Mouse (Mus musculus) MEL (cell line): ENCODE results near the gene Gm42791. TPM values are rescaled to one million over a fixed set of nuclear protein-coding genes. Genes with fewer than 3 reads are reported as not detected.

Source experiments
- DNase-seq: peaks from one replicate; pipeline ENCODE4 v3.0.0; 2011; ENCODE audit warnings: low read depth, low spot score
- H3K27ac ChIP-seq: 2 replicates; pipeline ENCODE4 v1.5.1; 2012; ENCODE audit warnings: low read depth, mild to moderate bottlenecking, control low read depth, low read length, moderate library complexity; ENCODE audit not compliant: control insufficient read depth
- H3K27me3 ChIP-seq, 2 experiments: fragments of 150-350 bp in 1 of 2; sonication (generic) in 1 of 2; 2 replicates each; pipeline ENCODE4 v1.6.1; 2012; ENCODE audit warnings: low read length in 2 of 2, mild to moderate bottlenecking in 2 of 2, improper control_type of control experiment in 1 of 2, moderate library complexity in 1 of 2; ENCODE audit not compliant: insufficient read depth in 2 of 2, control insufficient read depth in 1 of 2
- H3K36me3 ChIP-seq, 2 experiments: 2 replicates each; pipeline ENCODE4 v1.6.1; 2012 to 2014; ENCODE audit warnings: low read length in 2 of 2, improper control_type of control experiment in 1 of 2, inconsistent platforms in 1 of 2, mild to moderate bottlenecking in 1 of 2; ENCODE audit not compliant: insufficient read depth in 2 of 2, control insufficient read depth in 1 of 2
- H3K4me1 ChIP-seq, 2 experiments: fragments of 150-350 bp in 1 of 2; sonication (generic) in 1 of 2; 2 replicates each; pipeline ENCODE4 v1.6.1; 2012; ENCODE audit warnings: low read length in 2 of 2, improper control_type of control experiment in 1 of 2, mild to moderate bottlenecking in 1 of 2; ENCODE audit not compliant: insufficient read depth in 2 of 2, control insufficient read depth in 1 of 2
- H3K4me3 ChIP-seq, 2 experiments: fragments of 150-350 bp in 1 of 2; sonication (generic) in 1 of 2; 2 replicates each; pipeline ENCODE4 v1.5.1; 2012; ENCODE audit warnings: low read depth in 2 of 2, low read length in 2 of 2, mild to moderate bottlenecking in 2 of 2, moderate library complexity in 2 of 2, control low read depth in 1 of 2, improper control_type of control experiment in 1 of 2; ENCODE audit not compliant: control insufficient read depth in 1 of 2, insufficient read depth in 1 of 2
- H3K79me2 ChIP-seq: 2 replicates; pipeline ENCODE4 v1.6.1; 2012; ENCODE audit warnings: mild to moderate bottlenecking, low read length, moderate library complexity; ENCODE audit not compliant: control insufficient read depth, poor library complexity, insufficient read depth
- H3K9ac ChIP-seq: 2 replicates; pipeline ENCODE4 v1.6.1; 2012; ENCODE audit warnings: low read depth, mild to moderate bottlenecking, control low read depth, low read length, moderate library complexity; ENCODE audit not compliant: control insufficient read depth, poor library complexity, severe bottlenecking
- H3K9me3 ChIP-seq: fragments of 150-350 bp; sonication (generic); replicated peaks from 2 replicates; pipeline ENCODE4 v1.6.1; 2012; ENCODE audit warnings: mild to moderate bottlenecking, low read length, improper control_type of control experiment, moderate library complexity; ENCODE audit not compliant: insufficient read depth
- BHLHE40 ChIP-seq: IDR thresholded peaks from 2 replicates; pipeline ENCODE4 v1.6.1; 2012; ENCODE audit warnings: low read depth, mild to moderate bottlenecking, inconsistent platforms, low read length, improper control_type of control experiment, borderline replicate concordance
- ELF1 ChIP-seq: IDR thresholded peaks from 2 replicates; pipeline ENCODE4 v1.6.1; 2014; ENCODE audit warnings: low read depth, mild to moderate bottlenecking, inconsistent platforms, low read length, improper control_type of control experiment, moderate library complexity
- EP300 ChIP-seq, 2 experiments: IDR thresholded peaks; 2 replicates each; pipeline ENCODE4 v1.6.1; 2011; ENCODE audit warnings: improper control_type of control experiment in 2 of 2, low read length in 2 of 2, low read depth in 1 of 2, mild to moderate bottlenecking in 1 of 2
- ETS1 ChIP-seq: IDR thresholded peaks from 2 replicates; pipeline ENCODE4 v1.6.1; 2012; ENCODE audit warnings: low read depth, mild to moderate bottlenecking, inconsistent platforms, low read length, improper control_type of control experiment, moderate library complexity
- GABPA ChIP-seq: IDR thresholded peaks from 2 replicates; pipeline ENCODE4 v1.6.1; 2012; ENCODE audit warnings: low read depth, mild to moderate bottlenecking, inconsistent platforms, low read length, improper control_type of control experiment, moderate library complexity
- HCFC1 ChIP-seq: IDR thresholded peaks from 2 replicates; pipeline ENCODE4 v1.6.1; 2012; ENCODE audit warnings: low read depth, mild to moderate bottlenecking, inconsistent platforms, low read length, improper control_type of control experiment, moderate library complexity
- MAFK ChIP-seq: IDR thresholded peaks from 2 replicates; pipeline ENCODE4 v1.6.1; 2011; ENCODE audit warnings: low read depth, mild to moderate bottlenecking, low read length, improper control_type of control experiment, borderline replicate concordance
- MEF2A ChIP-seq: IDR thresholded peaks from 2 replicates; pipeline ENCODE4 v1.6.1; 2014; ENCODE audit warnings: low read depth, mild to moderate bottlenecking, inconsistent platforms, low read length, improper control_type of control experiment; ENCODE audit not compliant: poor library complexity, insufficient replicate concordance, severe bottlenecking; ENCODE audit errors: extremely low read depth
- MYC ChIP-seq: IDR thresholded peaks from 2 replicates; pipeline ENCODE4 v1.6.1; 2011; ENCODE audit warnings: low read depth, mild to moderate bottlenecking, low read length, improper control_type of control experiment, moderate library complexity
- NELFE ChIP-seq: IDR thresholded peaks from 2 replicates; pipeline ENCODE4 v1.6.1; 2011; ENCODE audit warnings: low read depth, low read length, improper control_type of control experiment
- NRF1 ChIP-seq: IDR thresholded peaks from 2 replicates; pipeline ENCODE4 v1.6.1; 2014; ENCODE audit warnings: low read depth, mild to moderate bottlenecking, inconsistent platforms, low read length, improper control_type of control experiment, moderate library complexity; ENCODE audit not compliant: poor library complexity, insufficient read depth, severe bottlenecking
- POLR2AphosphoS5 ChIP-seq: IDR thresholded peaks from 2 replicates; pipeline ENCODE4 v1.6.1; 2012; ENCODE audit warnings: low read depth, borderline replicate concordance, mild to moderate bottlenecking, inconsistent platforms, low read length, moderate library complexity, mixed read lengths
- RCOR1 ChIP-seq: IDR thresholded peaks from 2 replicates; pipeline ENCODE4 v1.6.1; 2012; ENCODE audit warnings: low read depth, mild to moderate bottlenecking, inconsistent platforms, low read length, improper control_type of control experiment
- SIN3A ChIP-seq: IDR thresholded peaks from 2 replicates; pipeline ENCODE4 v1.6.1; 2012; ENCODE audit warnings: low read length, improper control_type of control experiment, inconsistent platforms
- SMC3 ChIP-seq: IDR thresholded peaks from 2 replicates; pipeline ENCODE4 v1.6.1; 2011; ENCODE audit warnings: low read depth, low read length, improper control_type of control experiment
- TBP ChIP-seq: IDR thresholded peaks from 2 replicates; pipeline ENCODE4 v1.8.0; 2011; ENCODE audit warnings: low read depth, low read length, improper control_type of control experiment
- USF1 ChIP-seq: IDR thresholded peaks from 2 replicates; pipeline ENCODE4 v1.6.1; 2014; ENCODE audit warnings: low read depth, mild to moderate bottlenecking, inconsistent platforms, low read length, improper control_type of control experiment, moderate library complexity
- USF2 ChIP-seq, 2 experiments: IDR thresholded peaks; 2 replicates each; pipeline ENCODE4 v1.6.1; 2011 to 2012; ENCODE audit warnings: improper control_type of control experiment in 2 of 2, low read length in 2 of 2, borderline replicate concordance in 1 of 2, inconsistent platforms in 1 of 2, low read depth in 1 of 2, mild to moderate bottlenecking in 1 of 2; ENCODE audit not compliant: insufficient read depth in 1 of 2
- ZC3H11A ChIP-seq: IDR thresholded peaks from 2 replicates; pipeline ENCODE4 v1.6.1; 2012; ENCODE audit warnings: low read depth, mild to moderate bottlenecking, inconsistent platforms, low read length, improper control_type of control experiment
- ZKSCAN1 ChIP-seq: IDR thresholded peaks from 2 replicates; pipeline ENCODE4 v1.6.1; 2012; ENCODE audit warnings: low read depth, mild to moderate bottlenecking, inconsistent platforms, low read length, improper control_type of control experiment, moderate library complexity
- ZNF384 ChIP-seq: IDR thresholded peaks from 2 replicates; pipeline ENCODE4 v1.6.1; 2012; ENCODE audit warnings: low read depth, mild to moderate bottlenecking, inconsistent platforms, low read length, improper control_type of control experiment
- polyA plus RNA-seq, 2 experiments: library from polyadenylated mRNA; stranded (reverse) in 1 of 2; unstranded in 1 of 2; fragments of >175 nt in 1 of 2; fragments of >200 nt in 1 of 2; gene quantifications; 2 replicates each; pipeline versions ENCODE4 v1.2.1 to v1.2.4; 2012; ENCODE audit warnings: low replicate concordance in 2 of 2, low read depth in 1 of 2; ENCODE audit not compliant: insufficient read length in 2 of 2, insufficient read depth in 1 of 2, missing spikeins in 1 of 2
- total RNA-seq: library from RNA; depleted of rRNA; stranded (reverse); fragments of 300-350 nt; gene quantifications from 2 replicates; pipeline ENCODE4 v1.2.3, GENCODE M21; 2012

The Gm42791 gene
- total and polyA plus RNA-seq, 3 experiments = 1.2 to 2.1 TPM; not detected in 1

- TF ChIP-seq NELFE = no peak
- TF ChIP-seq EP300 (IDR thresholded peaks at IDR 0.05; ENCODE audit: low read depth in 1 of 2, low read length in 2 of 2) = peak; percentile 32 to 56; a peak in 3 of 4 replicates
- TF ChIP-seq ZC3H11A = no peak
Measured at GRCm38 (mm10) chr5:149015335-149016201, 20.6 kb upstream of the Gm42791 start (continued).

DNA sequence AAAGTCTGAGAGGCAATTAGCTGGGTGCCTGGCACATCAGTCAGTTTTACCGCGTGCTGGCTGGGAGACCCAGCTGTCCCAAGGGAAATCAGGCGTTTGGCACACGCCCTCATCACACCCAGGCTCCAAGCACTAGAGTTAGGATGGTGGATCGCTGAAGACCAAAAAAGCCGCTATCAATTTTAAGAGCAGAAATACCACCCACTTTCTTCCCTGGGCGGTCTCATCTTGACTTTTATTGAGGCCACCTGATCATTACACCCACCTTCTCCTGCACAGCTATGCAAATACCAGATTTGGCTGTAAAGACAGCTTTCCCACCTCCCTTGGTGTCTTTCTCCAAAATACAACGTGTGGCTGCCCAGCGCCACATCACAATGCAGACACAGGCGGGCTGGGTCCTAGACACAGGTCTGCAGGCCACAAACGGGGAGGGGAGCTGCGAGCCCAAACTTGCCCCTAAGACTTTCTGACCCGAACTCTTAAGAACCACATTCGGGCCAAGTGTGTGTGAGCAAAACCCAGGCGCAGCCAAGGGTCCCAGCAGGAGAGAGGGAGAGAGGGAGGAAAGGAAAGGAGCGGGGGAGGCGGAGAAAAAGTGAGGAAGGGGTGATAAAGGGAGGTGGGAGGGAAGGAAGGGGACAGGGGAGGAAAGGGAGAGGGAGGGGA is 19.8 kb upstream of the Gm42791 start:
- H3K9ac ChIP-seq = no peak overlapping the region
- H3K27me3 ChIP-seq = no peaks in the 10 kb centered on the region
- no peaks in the 10 kb centered on the region for H3K79me2 ChIP-seq
- peaks cover 11 to 14% of the 10 kb centered on the region in 2 experiments for H3K4me1 ChIP-seq
- H3K9me3 ChIP-seq = no peaks in the 10 kb centered on the region
- no peak for TF ChIP-seq MAFK
- TF ChIP-seq SIN3A = no peak
- no peak for TF ChIP-seq BHLHE40
- TF ChIP-seq SMC3 = no peak
- TF ChIP-seq NELFE = no peak
- TF ChIP-seq POLR2AphosphoS5 = no peak
- TF ChIP-seq USF2 (IDR thresholded peaks at IDR 0.05; ENCODE audit: borderline replicate concordance in 1 of 2, insufficient read depth in 1 of 2, low read depth in 1 of 2, low read length in 2 of 2) = no peak
- TF ChIP-seq ETS1 = no peak
- TF ChIP-seq ZKSCAN1 = no peak
- TF ChIP-seq TBP = no peak
- peaks cover 0 to 14% of the 10 kb centered on the region in 2 experiments; a peak in 2 of 4 replicates for H3K36me3 ChIP-seq
- H3K4me3 ChIP-seq = no peak overlapping the region
- DNase-seq = no peak
- H3K27ac ChIP-seq = no peak overlapping the region

DNA sequence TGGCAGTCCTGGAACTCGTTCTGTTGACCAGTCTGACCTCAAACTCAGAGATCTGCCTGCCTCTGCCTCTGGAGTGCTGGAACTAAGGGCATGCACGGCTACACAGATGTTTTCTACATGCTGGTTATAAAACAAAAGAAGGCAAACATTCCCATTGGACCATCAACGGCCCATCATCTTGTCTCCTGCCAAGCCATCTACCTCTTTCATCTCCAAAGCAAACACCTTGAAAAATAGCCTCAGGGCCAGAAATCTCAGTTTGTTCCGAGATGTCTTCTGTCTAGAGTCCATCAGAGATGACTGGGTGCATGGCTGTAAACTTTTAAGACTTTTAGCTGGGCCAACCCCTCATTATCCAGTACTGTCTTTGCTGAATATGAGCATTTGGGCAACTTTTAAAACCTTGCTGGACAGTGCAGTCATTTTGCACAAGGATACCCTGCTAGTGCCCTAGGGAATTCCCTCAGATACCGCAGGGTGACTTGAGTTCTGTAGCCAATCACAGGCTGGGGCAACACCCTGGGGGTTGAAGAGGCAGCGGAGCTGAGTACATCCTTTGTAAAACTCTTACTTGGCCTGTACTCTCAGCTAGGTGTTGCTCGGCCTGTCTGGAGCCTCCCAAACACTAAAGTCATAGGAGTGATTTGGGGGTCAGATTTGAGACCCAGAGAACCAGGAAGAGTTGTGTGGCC is 19.0 kb upstream of the Gm42791 start:
- DNase-seq = no peak
- Histone ChIP-seq H3K27ac (no peak overlapping the region), H3K36me3 (peaks cover 0 to 14% of the 10 kb centered on the region in 2 experiments; a peak in 2 of 4 replicates), H3K27me3 (no peaks in the 10 kb centered on the region), H3K9me3 (no peaks in the 10 kb centered on the region), H3K4me1 (peaks cover 11 to 14% of the 10 kb centered on the region in 2 experiments), H3K4me3 (no peak overlapping the region), H3K9ac (no peak overlapping the region), H3K79me2 (no peaks in the 10 kb centered on the region)
- TF ChIP-seq NELFE (no peak), GABPA (no peak), MYC (no peak), NRF1 (no peak), MEF2A (no peak), HCFC1 (no peak), SIN3A (no peak), USF1 (no peak), ZNF384 (no peak), ELF1 (no peak), RCOR1 (no peak), USF2 (IDR thresholded peaks at IDR 0.05; ENCODE audit: borderline replicate concordance in 1 of 2, insufficient read depth in 1 of 2, low read depth in 1 of 2, low read length in 2 of 2) (no peak)
